Mouse (Mus musculus) lung, adult 2 months (tissue): ENCODE data around the gene Adssl1. TPM values are rescaled to one million over a fixed set of nuclear protein-coding genes. Genes with fewer than 3 reads are reported as not detected.

Experiments
- DNase-seq: peaks from one replicate; pipeline ENCODE4 v3.0.0; 2022
- H3K4me1 ChIP-seq: fragments of 200-500 bp; 2 replicates; pipeline ENCODE4 v1.6.1; 2011; ENCODE audit warnings: low read length; ENCODE audit not compliant: control insufficient read depth, insufficient read depth
- H3K4me3 ChIP-seq: fragments of 200-500 bp; replicated peaks from 2 replicates; pipeline ENCODE3; 2011; ENCODE audit warnings: low read depth, mild to moderate bottlenecking, control low read depth, low read length; ENCODE audit errors: extremely low read depth
- CTCF ChIP-seq: fragments of 200-500 bp; IDR thresholded peaks from 2 replicates; pipeline ENCODE4 v1.5.1; 2011; ENCODE audit warnings: mild to moderate bottlenecking, low read length, control low read depth; ENCODE audit not compliant: insufficient read depth
- POLR2A ChIP-seq: fragments of 200-500 bp; IDR thresholded peaks from 2 replicates; pipeline ENCODE4 v1.6.1; 2011; ENCODE audit warnings: low read depth, mild to moderate bottlenecking, control low read depth, low read length, borderline replicate concordance; ENCODE audit errors: extremely low read depth
- WGBS: fragments of 180-500 bp; shearing (Covaris S2); methylation state at CpG from one replicate; pipeline ENCODE4 v1.1.7; 2018; 5-methylcytosine and 5-hydroxymethylcytosine counted together
- polyA plus RNA-seq: library from polyadenylated mRNA; depleted of rRNA; stranded (reverse); fragments of >200 nt; gene quantifications from 2 replicates; pipeline ENCODE4 v1.2.3, GENCODE M21; 2012

Adssl1 gene
- polyA plus RNA-seq, 1 experiment = 39.0 TPM

DNA sequence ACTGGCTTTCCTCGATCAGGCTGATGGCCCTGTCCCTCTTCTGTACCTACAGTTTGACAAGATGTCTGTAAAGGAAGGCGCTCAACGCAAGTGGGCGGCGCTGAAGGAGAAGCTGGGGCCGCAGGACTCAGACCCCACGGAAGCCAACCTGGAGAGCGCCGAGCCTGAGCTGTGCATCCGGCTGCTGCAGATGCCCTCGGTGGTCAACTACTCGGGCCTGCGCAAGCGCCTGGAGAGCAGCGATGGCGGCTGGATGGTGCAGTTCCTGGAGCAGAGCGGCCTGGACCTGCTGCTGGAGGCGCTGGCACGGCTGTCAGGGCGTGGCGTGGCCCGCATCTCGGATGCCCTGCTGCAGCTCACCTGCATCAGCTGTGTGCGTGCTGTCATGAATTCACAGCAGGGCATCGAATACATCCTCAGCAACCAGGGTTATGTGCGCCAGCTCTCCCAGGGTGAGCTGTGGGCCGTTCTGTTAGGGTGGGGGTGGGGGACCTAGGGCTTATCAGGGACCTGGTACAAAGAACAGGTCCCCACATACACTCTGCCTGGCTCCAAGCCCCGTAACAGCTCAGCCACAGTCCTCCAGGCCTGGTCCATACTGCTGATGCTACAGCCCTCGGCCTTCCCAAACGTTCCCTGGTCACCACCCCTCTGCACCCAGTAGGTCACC, 19.8 kb upstream of the Adssl1 start:
- H3K4me3 ChIP-seq = no peak overlapping the region
- WGBS = 93% methylated on average over 30 of the region's 30 CpGs
- TF ChIP-seq POLR2A (no peak), CTCF (no peak)
- no peak for DNase-seq
- H3K4me1 ChIP-seq = peaks cover 4% of the 10 kb centered on the region; the same call in 1 of the 2 replicates

DNA sequence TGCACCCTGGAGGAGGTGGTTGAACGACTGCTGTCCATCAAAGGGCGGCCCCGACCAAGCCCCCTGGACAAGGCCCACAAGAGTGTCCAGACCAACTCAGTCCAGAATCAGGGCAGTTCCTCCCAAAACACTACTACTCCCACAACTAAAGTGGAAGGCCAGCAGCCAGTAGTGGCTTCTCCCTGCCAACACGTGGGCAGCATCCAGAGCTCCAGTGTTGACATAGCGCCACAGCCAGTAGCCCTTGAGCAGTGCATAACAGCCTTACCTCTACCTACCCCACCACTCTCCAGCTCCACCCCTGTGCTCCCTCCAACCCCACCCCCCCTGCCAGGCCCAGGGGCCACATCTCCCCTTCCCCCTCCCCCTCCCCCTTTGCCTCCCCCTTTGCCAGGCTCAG, 15.8 kb upstream of the Adssl1 start:
- TF ChIP-seq POLR2A (no peak), CTCF (no peak)
- H3K4me3 ChIP-seq = no peak overlapping the region
- DNase-seq = peak; percentile 67
- no peaks in the 10 kb centered on the region for H3K4me1 ChIP-seq
- 75% methylated on average over 5 of the region's 5 CpGs for WGBS

DNA sequence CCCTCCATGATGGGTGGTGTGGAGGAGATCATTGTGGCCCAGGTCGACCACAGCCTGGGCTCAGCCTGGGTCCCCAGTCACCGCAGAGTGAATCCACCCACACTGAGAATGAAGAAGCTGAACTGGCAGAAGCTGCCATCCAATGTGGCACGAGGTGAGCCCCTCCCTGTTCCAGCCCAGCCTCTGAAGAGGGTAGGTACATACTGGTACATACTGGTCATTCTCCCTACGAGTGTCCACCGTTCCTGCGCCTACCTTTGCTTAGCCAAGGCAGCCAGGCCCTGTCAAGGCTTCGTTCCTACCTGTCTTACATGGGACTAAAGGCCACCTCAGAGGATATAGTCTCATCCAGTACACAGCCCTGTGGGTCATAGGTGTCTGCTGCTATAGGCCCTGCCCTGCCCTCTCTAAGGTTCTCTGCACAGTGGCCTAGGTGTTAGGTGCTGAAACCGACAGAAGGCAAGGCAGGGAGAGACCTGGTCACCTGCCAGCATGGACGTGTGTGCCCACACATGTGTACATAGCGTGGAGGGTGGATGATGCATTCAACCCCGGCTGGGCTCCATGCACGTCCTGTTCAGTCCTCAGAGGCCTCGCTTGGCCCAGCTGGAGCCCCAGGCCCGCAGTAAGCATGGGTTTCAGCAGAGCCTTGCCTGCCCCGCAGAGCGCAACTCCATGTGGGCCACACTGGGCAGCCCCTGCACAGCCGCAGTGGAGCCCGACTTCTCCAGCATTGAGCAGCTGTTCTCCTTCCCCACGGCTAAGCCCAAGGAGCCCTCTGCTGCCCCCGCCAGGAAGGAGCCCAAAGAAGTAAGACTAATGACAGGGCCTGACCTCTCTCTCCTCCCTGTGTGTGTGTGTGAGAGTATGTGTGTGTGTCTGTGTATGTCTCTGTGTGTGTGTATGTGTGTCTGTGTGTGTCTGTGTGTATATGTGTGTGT, 14.9 kb upstream of the Adssl1 start:
- TF ChIP-seq POLR2A (no peak), CTCF (peak; percentile 26; the same call in 1 of the 2 replicates)
- Histone ChIP-seq H3K4me1 (no peaks in the 10 kb centered on the region), H3K4me3 (no peak overlapping the region)
- WGBS = 64% methylated on average over 20 of the region's 20 CpGs
- DNase-seq = no peak

DNA sequence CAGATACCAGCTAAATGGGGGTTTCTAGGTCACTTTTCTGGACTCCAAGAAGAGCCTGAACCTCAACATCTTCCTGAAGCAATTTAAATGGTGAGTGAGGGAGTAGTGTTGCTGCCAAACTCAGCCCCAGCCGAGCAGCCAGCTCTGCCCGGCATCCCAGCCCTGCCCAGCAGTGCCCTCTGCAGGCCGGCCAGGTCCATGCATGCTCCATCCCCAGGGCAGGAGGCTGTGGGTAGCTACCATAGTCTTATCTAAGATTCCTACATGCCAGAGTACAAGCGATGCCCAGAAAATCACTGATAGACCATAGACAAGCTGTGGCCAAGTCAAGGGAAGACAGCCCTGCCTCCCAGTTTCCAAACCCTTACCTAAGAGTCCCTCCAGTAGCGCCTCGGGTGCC, 14.1 kb upstream of the Adssl1 start:
- Histone ChIP-seq H3K4me3 (no peak overlapping the region), H3K4me1 (no peaks in the 10 kb centered on the region)
- 47% methylated on average over 6 of the region's 6 CpGs for WGBS
- peak; percentile 76 for DNase-seq
- peak; percentile 88 for TF ChIP-seq CTCF
- no peak for TF ChIP-seq POLR2A

DNA sequence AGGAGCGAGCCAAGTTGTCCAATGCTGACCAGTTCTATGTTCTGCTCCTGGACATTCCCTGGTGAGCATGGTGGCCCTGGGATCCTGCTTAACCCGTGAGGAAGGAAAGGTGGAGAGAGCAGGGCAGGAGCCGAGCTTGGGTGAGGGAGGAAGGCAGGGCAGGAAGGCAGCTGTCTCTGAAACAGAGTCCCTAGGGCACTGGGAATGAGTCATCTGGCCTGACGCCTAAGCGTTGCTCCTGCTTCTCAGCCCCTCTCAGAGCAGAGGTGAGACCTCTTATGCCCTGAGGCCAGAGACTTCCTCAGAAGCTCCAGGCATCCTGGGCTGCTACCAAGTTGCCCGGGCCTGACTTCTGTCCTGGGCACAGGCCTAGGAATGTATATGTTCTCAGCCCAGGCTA, 12.8 kb upstream of the Adssl1 start:
- 80% methylated on average over 6 of the region's 6 CpGs for WGBS

DNA sequence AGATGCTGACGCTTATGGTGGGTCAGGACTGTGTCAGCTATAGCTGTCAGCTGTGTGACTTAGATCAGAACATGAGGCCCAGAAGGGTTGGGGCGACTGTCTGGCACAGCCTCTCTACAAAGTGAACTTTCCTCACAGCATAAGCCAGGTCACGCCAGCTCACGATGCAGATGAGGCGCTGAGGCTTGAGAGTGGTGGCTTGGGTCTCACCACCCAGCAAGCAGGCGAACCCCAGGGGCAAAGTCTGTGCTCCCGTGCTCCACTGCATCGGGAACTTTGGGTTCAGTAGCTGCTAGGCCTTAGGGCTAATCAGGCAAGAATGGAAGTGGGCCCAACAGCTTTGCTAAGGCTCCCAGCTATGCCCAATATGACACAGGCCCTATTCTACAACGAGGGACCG, 10.8 kb upstream of the Adssl1 start:
- H3K4me1 ChIP-seq = no peaks in the 10 kb centered on the region
- TF ChIP-seq POLR2A (no peak), CTCF (no peak)
- no peak for DNase-seq
- 90% methylated on average over 10 of the region's 10 CpGs for WGBS
- H3K4me3 ChIP-seq = no peak overlapping the region

More for the DNA sequence above, 12.8 kb upstream of the Adssl1 start:
- TF ChIP-seq POLR2A = no peak
- TF ChIP-seq CTCF = no peak
- H3K4me3 ChIP-seq = no peak overlapping the region
- DNase-seq = no peak
- no peaks in the 10 kb centered on the region for H3K4me1 ChIP-seq

DNA sequence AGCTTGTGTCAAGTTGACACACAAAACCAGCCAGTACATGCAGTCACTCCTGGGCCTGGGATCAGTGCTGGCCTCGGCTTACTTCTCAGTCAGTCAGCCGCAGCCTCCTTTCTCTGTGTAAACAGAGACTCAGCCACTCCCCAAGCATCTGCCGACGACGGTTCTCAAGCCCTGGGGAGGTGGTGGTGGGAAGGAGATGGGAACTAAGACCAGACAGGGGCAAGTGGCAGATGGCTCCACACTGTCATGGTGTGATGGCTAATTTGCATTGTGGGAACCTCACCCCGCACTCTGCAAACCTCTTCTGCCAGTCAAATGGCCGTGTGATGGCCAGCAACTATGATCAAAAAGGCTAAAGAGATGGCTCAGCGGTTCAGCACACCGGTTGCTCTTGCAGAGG, 3.2 kb upstream of the Adssl1 start:
- no peak for DNase-seq
- Histone ChIP-seq H3K4me3 (no peak overlapping the region), H3K4me1 (peaks cover 12% of the 10 kb centered on the region; the same call in 1 of the 2 replicates)
- TF ChIP-seq CTCF = no peak
- TF ChIP-seq POLR2A = no peak
- WGBS = 48% methylated on average over 9 of the region's 9 CpGs

DNA sequence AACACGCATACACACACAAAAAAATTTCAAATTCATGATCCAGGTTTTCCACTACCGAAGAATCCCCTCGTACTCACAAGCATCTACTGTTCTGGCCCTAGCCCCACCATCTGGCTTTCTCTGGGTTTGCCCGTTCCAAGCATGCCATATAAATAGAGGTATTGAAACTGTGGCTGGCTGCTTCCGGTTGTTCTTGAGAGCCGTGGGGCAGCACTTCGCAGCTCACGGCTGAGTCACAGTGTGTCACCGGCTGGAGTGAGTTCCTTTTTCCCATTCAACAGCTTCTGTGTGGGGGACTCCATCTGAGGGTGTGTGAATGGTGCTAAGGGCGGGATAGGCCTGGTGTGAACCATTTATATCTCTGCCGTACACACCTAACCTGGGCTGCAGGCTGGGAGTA, 2.7 kb upstream of the Adssl1 start:
- TF ChIP-seq POLR2A (no peak), CTCF (no peak)
- Histone ChIP-seq H3K4me3 (no peak overlapping the region), H3K4me1 (peaks cover 12% of the 10 kb centered on the region; the same call in 1 of the 2 replicates)
- no peak for DNase-seq
- WGBS = 59% methylated on average over 11 of the region's 11 CpGs

DNA sequence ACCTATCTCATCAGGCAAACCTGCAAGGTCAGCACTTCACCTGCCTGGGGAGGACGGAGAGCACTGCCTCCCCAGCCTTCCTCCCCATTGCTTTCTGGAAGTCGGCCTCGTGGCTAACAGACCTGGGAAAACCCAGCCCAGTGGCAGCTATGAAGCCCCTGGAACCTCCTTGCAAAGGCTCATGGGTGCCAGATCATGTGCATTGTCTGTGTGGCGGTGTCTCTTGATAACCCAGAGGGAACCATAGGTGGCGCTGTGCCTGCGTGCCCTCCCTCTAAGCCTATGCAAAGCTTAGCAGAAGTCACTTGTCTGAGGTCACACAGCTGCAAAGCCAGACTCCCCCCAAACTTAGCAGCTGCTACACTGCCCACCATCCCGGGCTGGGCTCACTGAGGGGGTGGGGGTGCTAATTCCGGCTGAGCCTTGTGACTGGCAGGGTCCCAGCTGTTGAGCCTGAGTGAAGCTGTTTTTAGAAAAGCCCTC, 1.9 kb upstream of the Adssl1 start:
- H3K4me1 ChIP-seq = peaks cover 12% of the 10 kb centered on the region; the same call in 1 of the 2 replicates
- H3K4me3 ChIP-seq = no peak overlapping the region
- TF ChIP-seq POLR2A (no peak), CTCF (peak; percentile 84)
- 14% methylated on average over 8 of the region's 8 CpGs for WGBS
- peak; percentile 54 for DNase-seq
